Mouse (Mus musculus) midbrain, embryonic 10.5 days (tissue): ENCODE results near the gene Ifitm6. TPM values are rescaled to one million over a fixed set of nuclear protein-coding genes. Genes with fewer than 3 reads are reported as not detected.

Source experiments
- DNase-seq: peaks from one replicate; pipeline ENCODE4 v3.0.0-alpha.2; 2017; ENCODE audit warnings: low spot score
- H3K27ac ChIP-seq: fragments of 300-500 bp; sonication (generic); replicated peaks from 2 replicates; pipeline ENCODE4 v1.5.1; 2016; ENCODE audit warnings: mild to moderate bottlenecking
- H3K27me3 ChIP-seq: fragments of 300-500 bp; sonication (generic); 2 replicates; pipeline ENCODE4 v1.6.1; 2016; ENCODE audit warnings: low read depth, mild to moderate bottlenecking; ENCODE audit not compliant: poor library complexity, severe bottlenecking
- H3K36me3 ChIP-seq: fragments of 300-500 bp; sonication (generic); 2 replicates; pipeline ENCODE4 v1.6.1; 2016; ENCODE audit warnings: mild to moderate bottlenecking, moderate library complexity
- H3K4me1 ChIP-seq: fragments of 300-500 bp; sonication (generic); 2 replicates; pipeline ENCODE4 v1.6.1; 2016
- H3K4me3 ChIP-seq: fragments of 300-500 bp; sonication (generic); 2 replicates; pipeline ENCODE4 v1.5.1; 2016; ENCODE audit warnings: mild to moderate bottlenecking, moderate library complexity
- H3K9me3 ChIP-seq: fragments of 300-500 bp; sonication (generic); replicated peaks from 2 replicates; pipeline ENCODE4 v1.6.1; 2016; ENCODE audit warnings: mild to moderate bottlenecking
- WGBS: fragments of 180-500 bp; shearing (Covaris S2); methylation state at CpG from one replicate; pipeline ENCODE4 v1.1.7; 2016; 5-methylcytosine and 5-hydroxymethylcytosine counted together
- polyA plus RNA-seq: library from polyadenylated mRNA; unstranded; fragments of >200 nt; fragmentation: Nextera tagmentation; extraction: Ambion mirVana; gene quantifications from 2 replicates; pipeline ENCODE4 v1.2.1, GENCODE M21; 2016

Ifitm6 gene
- polyA plus RNA-seq, 1 experiment from 2014 or later: not detected

GRCm38 (mm10) chr7:141052421-141052820 lies 34.7 kb upstream of the Ifitm6 start:
- 85% methylated on average over 2 of the region's 2 CpGs for WGBS
- H3K4me1 ChIP-seq: peaks cover 14% of the 10 kb centered on the region

GRCm38 (mm10) chr7:141052016-141052415 lies 34.3 kb upstream of the Ifitm6 start:
- Histone ChIP-seq H3K27ac (no peak overlapping the region), H3K4me1 (peaks cover 18% of the 10 kb centered on the region), H3K27me3 (peaks cover 4% of the 10 kb centered on the region; the same call in 1 of the 2 replicates), H3K4me3 (no peak overlapping the region), H3K9me3 (0 out of 2 replicates have a peak, but pooled peaks cover 5% of the 10 kb centered on the region), H3K36me3 (peaks cover 15% of the 10 kb centered on the region)
- WGBS: 94% methylated on average over 4 of the region's 4 CpGs
- DNase-seq: no peak

More at GRCm38 (mm10) chr7:141052421-141052820, 34.7 kb upstream of the Ifitm6 start:
- Histone ChIP-seq H3K27ac (no peak overlapping the region), H3K9me3 (0 out of 2 replicates have a peak, but pooled peaks cover 5% of the 10 kb centered on the region), H3K4me3 (no peak overlapping the region), H3K27me3 (peaks cover under 1% of the 10 kb centered on the region; the same call in 1 of the 2 replicates), H3K36me3 (peaks cover 19% of the 10 kb centered on the region)
- DNase-seq: no peak

- Histone ChIP-seq H3K4me1 (peaks cover 21% of the 10 kb centered on the region), H3K27ac (no peak overlapping the region), H3K27me3 (peaks cover 7% of the 10 kb centered on the region; the same call in 1 of the 2 replicates), H3K9me3 (0 out of 2 replicates have a peak, but pooled peaks cover 5% of the 10 kb centered on the region), H3K36me3 (peaks cover 6% of the 10 kb centered on the region), H3K4me3 (no peak overlapping the region)
- WGBS: 66% methylated on average over 17 of the region's 17 CpGs
- no peak for DNase-seq
These were observed 33.4 kb upstream of the Ifitm6 start for GRCm38 (mm10) chr7:141051060-141051685.

DNA sequence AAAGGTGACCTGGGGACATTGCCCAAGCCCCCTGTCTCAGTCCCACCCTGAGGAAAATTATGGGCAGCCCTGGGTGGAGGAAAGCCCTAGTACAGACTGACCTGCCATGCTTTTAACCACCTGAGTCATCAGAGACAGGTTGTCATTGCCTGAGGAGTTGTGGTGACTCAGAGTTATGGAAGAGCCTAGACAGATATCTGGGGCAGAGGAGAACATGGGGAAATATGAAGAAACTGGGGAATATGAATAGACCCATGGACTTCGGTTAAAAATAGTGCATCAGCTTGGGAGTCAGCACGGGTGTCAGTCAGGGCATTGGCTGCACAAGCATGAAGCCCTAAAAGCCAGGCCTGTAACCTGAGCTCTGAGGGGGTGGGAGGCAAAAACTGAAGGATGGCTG lies 31.6 kb upstream of the Ifitm6 start:
- no peaks in the 10 kb centered on the region for H3K36me3 ChIP-seq
- H3K9me3 ChIP-seq: no peaks in the 10 kb centered on the region
- no peak overlapping the region for H3K27ac ChIP-seq
- peaks cover 21% of the 10 kb centered on the region for H3K4me1 ChIP-seq
- no peak for DNase-seq
- H3K27me3 ChIP-seq: peaks cover 7% of the 10 kb centered on the region; the same call in 1 of the 2 replicates
- no peak overlapping the region for H3K4me3 ChIP-seq
- WGBS: 82% methylated on average over 2 of the region's 2 CpGs

GRCm38 (mm10) chr7:141048226-141049218 lies 30.8 kb upstream of the Ifitm6 start:
- no peaks in the 10 kb centered on the region for H3K36me3 ChIP-seq
- peak; percentile 91 for DNase-seq
- H3K9me3 ChIP-seq: no peaks in the 10 kb centered on the region
- peak overlapping the region; percentile 55 for H3K4me3 ChIP-seq
- peak overlapping the region; percentile 75 for H3K27ac ChIP-seq
- peaks cover 7% of the 10 kb centered on the region; the same call in 1 of the 2 replicates for H3K27me3 ChIP-seq
- H3K4me1 ChIP-seq: peaks cover 21% of the 10 kb centered on the region
- WGBS: 12% methylated on average over 21 of the region's 21 CpGs

GRCm38 (mm10) chr7:141047581-141048225 lies 30.0 kb upstream of the Ifitm6 start:
- H3K9me3 ChIP-seq: no peaks in the 10 kb centered on the region
- H3K4me3 ChIP-seq: peak overlapping the region; percentile 55
- DNase-seq: peak; percentile 58
- 5% methylated on average over 15 of the region's 19 CpGs for WGBS
- H3K27me3 ChIP-seq: peaks cover 7% of the 10 kb centered on the region; the same call in 1 of the 2 replicates
- H3K27ac ChIP-seq: peak overlapping the region; percentile 75
- peaks cover 21% of the 10 kb centered on the region for H3K4me1 ChIP-seq
- no peaks in the 10 kb centered on the region for H3K36me3 ChIP-seq

DNA sequence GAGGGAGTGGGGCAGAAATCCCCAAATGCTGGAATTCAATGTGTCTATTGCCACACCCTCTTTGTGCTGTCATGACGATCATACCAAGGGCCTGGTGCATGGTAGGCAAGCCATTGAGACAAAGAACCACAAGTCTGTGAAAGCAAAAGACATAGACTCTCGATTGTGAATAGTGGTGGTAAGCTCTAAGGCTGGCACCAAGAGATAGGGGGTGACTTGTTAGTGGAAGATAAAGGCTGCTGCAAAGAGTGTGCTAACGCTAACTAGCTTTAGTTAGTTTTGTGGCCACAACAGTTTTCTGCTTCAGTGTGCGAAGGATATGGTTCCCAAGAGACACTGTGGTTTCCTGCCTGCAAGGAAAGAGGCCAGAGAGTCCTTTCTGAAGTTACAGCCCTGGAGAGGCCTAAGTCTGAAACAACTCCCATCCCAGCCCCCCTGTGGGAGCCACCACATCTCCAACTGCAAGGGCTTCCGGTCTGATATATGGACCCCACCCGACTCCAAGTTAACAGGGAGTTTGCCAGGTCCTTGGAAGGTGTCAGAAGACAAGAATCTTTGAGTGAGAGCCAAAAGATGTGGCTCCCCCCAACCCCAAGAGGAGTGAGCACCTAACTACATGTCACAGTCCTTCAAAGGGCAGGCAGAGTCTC lies 29.3 kb upstream of the Ifitm6 start:
- Histone ChIP-seq H3K27ac (peak overlapping the region; percentile 75), H3K27me3 (peaks cover 7% of the 10 kb centered on the region; the same call in 1 of the 2 replicates), H3K36me3 (no peaks in the 10 kb centered on the region), H3K4me1 (peaks cover 21% of the 10 kb centered on the region), H3K9me3 (no peaks in the 10 kb centered on the region), H3K4me3 (peak overlapping the region; percentile 55; the same call in 1 of the 2 replicates)
- 68% methylated on average over 6 of the region's 6 CpGs for WGBS
- no peak for DNase-seq

DNA sequence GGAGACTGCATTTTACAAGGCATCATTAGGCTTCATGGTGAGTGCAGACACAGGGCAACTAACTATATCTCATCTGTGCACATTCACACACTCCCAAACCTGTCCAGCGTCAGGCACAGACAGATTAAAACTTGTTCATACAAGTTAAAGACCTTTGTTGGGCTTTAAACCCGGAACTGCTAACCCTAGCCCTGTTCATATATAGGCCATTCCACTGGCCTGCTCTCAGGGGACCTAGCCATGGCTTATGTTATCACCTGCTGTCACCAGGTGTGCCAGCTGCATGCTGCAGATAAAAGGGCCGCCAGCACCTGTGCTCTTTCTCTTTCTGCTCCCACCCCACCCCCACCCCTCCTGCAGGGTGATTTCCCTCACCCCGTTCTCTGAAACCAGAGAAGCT lies 24.8 kb upstream of the Ifitm6 start:
- 53% methylated on average over 4 of the region's 4 CpGs for WGBS
- H3K9me3 ChIP-seq: no peaks in the 10 kb centered on the region
- no peak overlapping the region for H3K4me3 ChIP-seq
- H3K27me3 ChIP-seq: peaks cover 7% of the 10 kb centered on the region; the same call in 1 of the 2 replicates
- no peak for DNase-seq
- peaks cover 12% of the 10 kb centered on the region for H3K4me1 ChIP-seq
- H3K27ac ChIP-seq: no peak overlapping the region
- H3K36me3 ChIP-seq: no peaks in the 10 kb centered on the region

DNA sequence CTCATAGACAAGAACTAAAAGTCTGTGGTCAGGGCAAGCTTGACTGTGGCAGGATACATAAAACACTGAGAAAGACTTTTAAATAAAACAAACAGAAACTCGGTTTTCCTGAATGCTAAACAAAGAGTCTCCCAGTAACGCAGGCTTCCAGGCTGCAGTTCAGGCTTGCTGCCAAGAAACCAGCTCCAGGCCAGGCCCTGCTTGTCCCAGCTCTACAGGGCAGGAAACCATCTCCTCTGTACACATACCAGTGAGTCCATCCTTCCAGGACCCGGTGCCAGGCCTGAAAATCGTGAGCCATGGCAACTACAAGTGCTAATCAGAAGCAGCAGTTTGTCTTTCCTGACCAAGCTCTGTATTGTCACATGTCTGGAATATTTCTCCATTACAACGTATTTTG lies 23.9 kb upstream of the Ifitm6 start:
- Histone ChIP-seq H3K27me3 (no peaks in the 10 kb centered on the region), H3K36me3 (no peaks in the 10 kb centered on the region), H3K4me3 (no peak overlapping the region), H3K4me1 (peaks cover 5% of the 10 kb centered on the region; the same call in 1 of the 2 replicates), H3K9me3 (no peaks in the 10 kb centered on the region), H3K27ac (0 out of 2 replicates have a peak overlapping the region, but pooled peaks have one; percentile 61)
- whole genome bisulfite sequencing: 41% methylated on average over 5 of the region's 5 CpGs
- peak; percentile 23 for DNase-seq

DNA sequence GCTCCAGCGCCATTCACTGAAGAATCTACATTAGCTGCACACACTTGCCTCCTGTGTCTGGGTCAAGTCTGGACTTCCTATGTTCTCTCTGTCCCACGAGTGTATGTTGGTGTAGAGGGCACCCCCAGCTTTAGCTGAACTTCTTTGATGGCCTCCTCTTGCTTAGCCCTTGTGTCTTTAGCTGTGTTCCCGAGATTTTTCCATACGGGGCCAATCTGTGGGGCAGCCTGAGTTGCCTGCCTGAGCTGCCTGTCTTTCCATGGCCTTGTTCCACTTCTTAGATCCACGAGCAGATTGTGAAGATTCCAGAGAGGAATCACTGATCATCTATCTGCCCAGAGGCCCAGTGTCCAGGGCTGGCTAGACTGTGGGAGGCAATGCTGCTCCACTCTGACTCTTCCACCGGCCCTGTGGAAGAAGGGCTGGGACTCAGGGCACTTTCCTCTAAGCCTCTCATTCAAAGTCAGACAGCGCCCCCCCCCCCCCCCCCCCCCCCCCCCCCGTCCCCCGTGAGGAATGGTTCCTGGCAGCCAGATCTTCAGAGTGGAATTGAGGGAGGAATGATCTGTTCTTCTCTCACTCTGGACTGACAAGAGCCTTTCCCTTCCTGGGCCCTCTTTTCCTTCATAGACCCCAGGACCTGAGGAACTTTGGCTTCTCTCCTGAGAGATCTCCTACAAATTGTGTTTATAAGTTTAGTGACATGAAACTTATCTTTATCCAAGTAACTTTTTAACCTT lies 23.3 kb upstream of the Ifitm6 start:
- peaks cover 5% of the 10 kb centered on the region; the same call in 1 of the 2 replicates for H3K4me1 ChIP-seq
- peak overlapping the region; percentile 20; the same call in 1 of the 2 replicates for H3K4me3 ChIP-seq
- H3K27ac ChIP-seq: peak overlapping the region; percentile 61
- no peaks in the 10 kb centered on the region for H3K36me3 ChIP-seq
- H3K27me3 ChIP-seq: no peaks in the 10 kb centered on the region
- H3K9me3 ChIP-seq: no peaks in the 10 kb centered on the region
- 52% methylated on average over 6 of the region's 9 CpGs for WGBS
- peak; percentile 27 for DNase-seq

DNA sequence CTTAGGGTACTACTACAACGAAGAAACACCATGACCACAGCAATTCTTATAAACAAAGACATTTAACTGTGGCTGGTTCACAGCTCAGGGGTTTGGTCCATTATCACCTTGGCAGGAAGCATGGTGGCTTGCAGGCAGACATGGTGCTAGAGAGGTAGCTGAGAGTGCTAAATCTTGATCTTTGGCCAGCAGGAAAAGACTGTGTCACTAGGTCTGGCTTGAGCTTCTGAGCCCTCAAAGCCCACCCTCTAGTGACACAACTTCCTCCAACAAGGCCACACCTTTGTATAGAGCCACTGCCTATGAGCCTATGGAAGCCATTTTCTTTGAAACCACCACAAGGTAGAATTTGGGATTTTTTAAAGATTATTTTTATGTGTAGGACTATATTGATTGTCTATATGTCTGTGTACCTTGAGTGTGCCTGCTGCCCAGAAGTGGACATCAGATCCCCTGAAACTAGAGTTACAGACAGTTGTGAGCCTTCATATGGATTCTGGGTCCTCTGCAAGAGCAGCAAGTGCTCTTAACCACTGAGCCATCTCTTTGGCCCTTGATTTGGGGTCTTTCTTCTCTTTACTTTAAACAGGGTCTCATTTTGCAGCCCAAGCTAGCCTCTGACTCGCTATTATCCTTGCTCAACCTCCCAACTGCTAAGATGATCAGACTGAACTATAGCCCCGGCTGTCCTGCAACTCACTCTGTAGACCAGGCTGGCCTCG lies 21.8 kb upstream of the Ifitm6 start:
- Histone ChIP-seq H3K9me3 (no peaks in the 10 kb centered on the region), H3K27ac (no peak overlapping the region), H3K4me3 (no peak overlapping the region), H3K36me3 (no peaks in the 10 kb centered on the region), H3K27me3 (no peaks in the 10 kb centered on the region), H3K4me1 (peaks cover 5% of the 10 kb centered on the region; the same call in 1 of the 2 replicates)
- WGBS: 91% methylated on average over 4 of the region's 4 CpGs
- DNase-seq: no peak
